Comparison of ENCODE assay signal across 9 mouse cellular contexts in genomic region chr11:116905741-116906456, GRCm38 (mm10). TPM values are rescaled to one million over a fixed set of nuclear protein-coding genes. Genes with fewer than 3 reads are reported as not detected.
DNase-seq lines count a peak whose midpoint lies in the region; ATAC-seq lines count a peak whose summit lies in the region.
"Had no signal": no experiment of that assay in that cellular context is flagged by ENCODE, and none has a peak within 500 bp of the region (broad histone marks: within the 10 kb centered on the region; RNA-seq: fewer than 3 reads in every experiment).

No protein-coding gene starts in this region.

- H3K36me3 ChIP-seq in intestine, embryonic 16.5 days (ENCODE audit: control insufficient read depth, insufficient read depth, low read length), result no peaks in the 10 kb centered on the region
- no peaks in the 10 kb centered on the region for H3K36me3 ChIP-seq in liver, embryonic 15.5 days (replicated peaks)

- intact Hi-C loops in left cerebral cortex, postnatal 10 days (cut with DNase I), result no loop called here

- peaks cover 6% of the 10 kb centered on the region for H3K4me1 ChIP-seq in intestine, embryonic 16.5 days (ENCODE audit: control insufficient read depth, insufficient read depth, low read length)
- H3K4me1 ChIP-seq in liver, embryonic 15.5 days (replicated peaks), result peaks cover 9% of the 10 kb centered on the region

- H3K9ac ChIP-seq in intestine, embryonic 16.5 days (ENCODE audit: low read depth, low read length), result peak overlapping the region; percentile 37; the same call in 1 of the 2 replicates
- H3K9ac ChIP-seq in liver, embryonic 15.5 days, result no peak overlapping the region

- 0 out of 2 replicates have a peak, but pooled peaks have one; percentile 18 for ATAC-seq in common myeloid progenitor, adult 5-6 weeks (replicated peaks; ENCODE audit: low read depth, poor library complexity, severe bottlenecking)
- ATAC-seq in intestine, embryonic 16.5 days, result no peak
- ATAC-seq in liver, embryonic 15.5 days (ENCODE audit: insufficient read depth), result no peak

- peak; percentile 37 for DNase-seq in embryo, embryonic 10.5 days (ENCODE audit: low spot score)
- no peak for DNase-seq in embryo, embryonic 11 days
- DNase-seq in left cerebral cortex, postnatal 10 days (ENCODE audit: extremely low spot score in 1 of 2, low spot score in 2 of 2), result no peak
- no peak for DNase-seq in adrenal gland, adult 8-10 months
- no peak for DNase-seq in ovary, postnatal 14 days (ENCODE audit: low spot score)

- peak overlapping the region; percentile 66 for H3K4me2 ChIP-seq in intestine, embryonic 16.5 days (ENCODE audit: low read depth, low read length)
- H3K4me2 ChIP-seq in liver, embryonic 15.5 days, result peak overlapping the region; percentile 44

- H3K4me3 ChIP-seq in intestine, embryonic 16.5 days (ENCODE audit: low read length), result peak overlapping the region; percentile 32
- no peak overlapping the region for H3K4me3 ChIP-seq in liver, embryonic 15.5 days (replicated peaks)

- no peaks in the 10 kb centered on the region for H3K9me3 ChIP-seq in intestine, embryonic 16.5 days (ENCODE audit: control insufficient read depth, low read length)
- H3K9me3 ChIP-seq in liver, embryonic 15.5 days (replicated peaks), result no peaks in the 10 kb centered on the region

- 4% methylated on average over 23 of the region's 23 CpGs for WGBS in intestine, embryonic 16.5 days
- 5% methylated on average over 23 of the region's 23 CpGs for WGBS in liver, embryonic 15.5 days (ENCODE audit: insufficient replicate concordance)

- H3K27me3 ChIP-seq in intestine, embryonic 16.5 days (replicated peaks; ENCODE audit: control insufficient read depth, insufficient read depth, low read length), result peaks cover 11% of the 10 kb centered on the region
- H3K27me3 ChIP-seq in liver, embryonic 15.5 days, result peaks cover 48% of the 10 kb centered on the region

- no peak overlapping the region for H3K27ac ChIP-seq in intestine, embryonic 16.5 days (ENCODE audit: low read length)
- no peak overlapping the region for H3K27ac ChIP-seq in liver, embryonic 15.5 days (replicated peaks)

RNA-seq across cellular contexts. Expression of gene Mgat5b, which starts 12.8 kb away (rescaled TPM):
- total RNA-seq in common myeloid progenitor, adult 5-6 weeks (2017), result not detected in 2 replicates
- 0.54 and 0.55 TPM in 2 replicates for polyA plus RNA-seq in intestine, embryonic 16.5 days (2015; fragmentation: Nextera tagmentation; extraction: Ambion mirVana)
- not detected in 2 replicates for polyA plus RNA-seq in liver, embryonic 15.5 days (2015; fragmentation: Nextera tagmentation; extraction: Ambion mirVana)
- 10 to 100 TPM; 91.5 to 94.4 TPM for total RNA-seq in left cerebral cortex, postnatal 10 days (2021)
- 1 to 10 TPM in 1 of 4 experiments, under 1 TPM in 3; 0.46 to 1.0 (median 0.77) TPM for total RNA-seq in adrenal gland, adult 8-10 months (2022)
- polyA plus RNA-seq: C2C12 had no signal

RNA-seq across cellular contexts. Expression of gene Srsf2, which starts 53.0 kb away (rescaled TPM):
- total RNA-seq in common myeloid progenitor, adult 5-6 weeks (2017), result 451 and 629 TPM in 2 replicates
- 389 and 590 TPM in 2 replicates for polyA plus RNA-seq in intestine, embryonic 16.5 days (2015; fragmentation: Nextera tagmentation; extraction: Ambion mirVana)
- 388 and 413 TPM in 2 replicates for polyA plus RNA-seq in liver, embryonic 15.5 days (2015; fragmentation: Nextera tagmentation; extraction: Ambion mirVana)
- total RNA-seq in left cerebral cortex, postnatal 10 days (2021), result 100 to 1,000 TPM; 196 to 199 TPM
- 100 to 1,000 TPM; 183 to 287 (median 255) TPM for total RNA-seq in adrenal gland, adult 8-10 months (2022)

RNA-seq across cellular contexts. Expression of gene Mfsd11, which starts 53.7 kb away (rescaled TPM):
- total RNA-seq in common myeloid progenitor, adult 5-6 weeks (2017), result 4.5 and 5.4 TPM in 2 replicates
- 47.3 and 66.2 TPM in 2 replicates for polyA plus RNA-seq in intestine, embryonic 16.5 days (2015; fragmentation: Nextera tagmentation; extraction: Ambion mirVana)
- 9.4 and 11.8 TPM in 2 replicates for polyA plus RNA-seq in liver, embryonic 15.5 days (2015; fragmentation: Nextera tagmentation; extraction: Ambion mirVana)
- total RNA-seq in left cerebral cortex, postnatal 10 days (2021), result 10 to 100 TPM; 39.8 to 49.4 TPM
- total RNA-seq in adrenal gland, adult 8-10 months (2022), result 10 to 100 TPM; 45.7 to 69.2 (median 52.9) TPM

Comparison
In these comparisons a context has a peak if more than half of its experiments do, and no peak if none do; other contexts are left out.
1. RNA of gene Mgat5b, which starts 12.8 kb away (total RNA-seq): 91.5 to 94.4 TPM in left cerebral cortex, postnatal 10 days; 0.46 to 1.0 TPM in adrenal gland, adult 8-10 months and not detected in common myeloid progenitor, adult 5-6 weeks; every median in the first group is over 10 times any median in the second.